Mouse (Mus musculus) heart, adult 2 months (tissue): ENCODE data around the gene Apobec3. TPM values are rescaled to one million over a fixed set of nuclear protein-coding genes. Genes with fewer than 3 reads are reported as not detected.
"Not testable (repeated sequence)": the region's sequence is repeated elsewhere in the genome, so short reads cannot be mapped to it uniquely, and the experiment has no call there.

Experiments
- DNase-seq, 2 experiments: peaks; one replicate each; pipeline ENCODE4 v3.0.0; 2021
- H3K27ac ChIP-seq: fragments of 200-600 bp; 2 replicates; pipeline ENCODE4 v1.8.1; 2022
- H3K27me3 ChIP-seq: fragments of 200-500 bp; 2 replicates; pipeline ENCODE4 v1.6.1; 2012; ENCODE audit warnings: mild to moderate bottlenecking, low read length, inconsistent platforms, mixed read lengths; ENCODE audit not compliant: control insufficient read depth, insufficient read depth
- H3K36me3 ChIP-seq: fragments of 200-500 bp; 2 replicates; pipeline ENCODE4 v1.6.1; 2012; ENCODE audit warnings: low read length, inconsistent platforms; ENCODE audit not compliant: control insufficient read depth, insufficient read depth
- H3K4me1 ChIP-seq: fragments of 200-500 bp; 2 replicates; pipeline ENCODE4 v1.6.1; 2011; ENCODE audit warnings: low read length; ENCODE audit not compliant: control insufficient read depth, insufficient read depth
- H3K4me3 ChIP-seq: fragments of 200-600 bp; 2 replicates; pipeline ENCODE4 v1.8.1; 2022
- H3K79me2 ChIP-seq: fragments of 200-500 bp; replicated peaks from 2 replicates; pipeline ENCODE4 v1.6.1; 2012; ENCODE audit warnings: mild to moderate bottlenecking, inconsistent platforms, low read length, moderate library complexity, mixed read lengths; ENCODE audit not compliant: control insufficient read depth, insufficient read depth
- H3K9ac ChIP-seq: fragments of 200-500 bp; 2 replicates; pipeline ENCODE4 v1.6.1; 2012; ENCODE audit warnings: low read depth, mild to moderate bottlenecking, control low read depth, inconsistent platforms, low read length, mixed read lengths
- CTCF ChIP-seq: fragments of 200-600 bp; IDR thresholded peaks from 2 replicates; pipeline ENCODE4 v1.8.1; 2022; ENCODE audit warnings: antibody characterized with exemption, mild to moderate bottlenecking, moderate library complexity
- EP300 ChIP-seq: fragments of 200-500 bp; IDR thresholded peaks from 2 replicates; pipeline ENCODE4 v1.6.1; 2011; ENCODE audit warnings: low read depth, low read length, control low read depth; ENCODE audit not compliant: insufficient read depth
- POLR2A ChIP-seq: fragments of 200-500 bp; IDR thresholded peaks from 2 replicates; pipeline ENCODE4 v1.6.1; 2011; ENCODE audit warnings: mild to moderate bottlenecking, low read depth, low read length, control low read depth; ENCODE audit not compliant: insufficient read depth
- WGBS: fragments of 180-500 bp; shearing (Covaris S2); methylation state at CpG from one replicate; pipeline ENCODE4 v1.1.7; 2018; 5-methylcytosine and 5-hydroxymethylcytosine counted together
- intact Hi-C: fragments of 180-260 bp; cut with DNase I; formaldehyde crosslinking; loops from one replicate; pipeline ENCODE4 v1.15.1; 2025
- polyA plus RNA-seq: library from polyadenylated mRNA; depleted of rRNA; stranded (reverse); fragments of >200 nt; gene quantifications from 2 replicates; pipeline ENCODE4 v1.2.3, GENCODE M21; 2012
- total RNA-seq, 2 experiments: library from RNA; stranded (reverse); gene quantifications; 2 replicates each; pipeline ENCODE4 v1.2.3; 2021

Gene Apobec3
- total and polyA plus RNA-seq, 3 experiments: 6.8 to 13.9 (median 7.1) TPM

DNA sequence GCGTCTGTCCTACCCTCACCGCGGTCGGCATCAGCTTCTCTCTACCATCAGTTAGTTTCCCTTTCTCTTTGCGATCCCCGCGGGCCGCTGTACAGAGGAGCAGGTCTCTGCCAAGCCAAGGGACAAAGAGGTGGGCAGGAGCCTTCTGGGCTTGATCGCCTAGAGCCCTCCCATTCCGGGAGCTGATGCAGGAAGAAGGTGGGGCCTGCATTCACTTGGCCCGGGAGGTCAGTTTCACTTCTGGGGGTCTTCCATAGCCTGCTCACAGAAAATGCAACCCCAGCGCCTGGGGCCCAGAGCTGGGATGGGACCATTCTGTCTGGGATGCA is 718 bp downstream of the Apobec3 start:
- peak; percentile 79 to 88 for DNase-seq
- Histone ChIP-seq H3K27ac (peak overlapping the region; percentile 88), H3K27me3 (no peaks in the 10 kb centered on the region), H3K36me3 (peaks cover 7% of the 10 kb centered on the region), H3K4me1 (peaks cover 15% of the 10 kb centered on the region), H3K9ac (peak overlapping the region; percentile 75), H3K4me3 (peak overlapping the region; percentile 74), H3K79me2 (no peaks in the 10 kb centered on the region)
- TF ChIP-seq POLR2A (peak; percentile 90), EP300 (peak; percentile 64; the same call in 1 of the 2 replicates), CTCF (no peak)
- intact Hi-C loops: no loop called here
- WGBS: 3% methylated on average over 12 of the region's 12 CpGs

- H3K4me1 ChIP-seq: peaks cover 15% of the 10 kb centered on the region
- peak overlapping the region; percentile 75 for H3K9ac ChIP-seq
- peak overlapping the region; percentile 88 for H3K27ac ChIP-seq
- H3K27me3 ChIP-seq: no peaks in the 10 kb centered on the region
- intact Hi-C loops: no loop called here
- 49% methylated on average over 15 of the region's 15 CpGs for WGBS
- peaks cover 7% of the 10 kb centered on the region for H3K36me3 ChIP-seq
- DNase-seq: no peak
- no peaks in the 10 kb centered on the region for H3K79me2 ChIP-seq
- H3K4me3 ChIP-seq: peak overlapping the region; percentile 74
- TF ChIP-seq CTCF (no peak), POLR2A (no peak), EP300 (no peak)
Observed at GRCm38 (mm10) chr15:79892995-79893823, 1.8 kb downstream of the Apobec3 start.

DNA sequence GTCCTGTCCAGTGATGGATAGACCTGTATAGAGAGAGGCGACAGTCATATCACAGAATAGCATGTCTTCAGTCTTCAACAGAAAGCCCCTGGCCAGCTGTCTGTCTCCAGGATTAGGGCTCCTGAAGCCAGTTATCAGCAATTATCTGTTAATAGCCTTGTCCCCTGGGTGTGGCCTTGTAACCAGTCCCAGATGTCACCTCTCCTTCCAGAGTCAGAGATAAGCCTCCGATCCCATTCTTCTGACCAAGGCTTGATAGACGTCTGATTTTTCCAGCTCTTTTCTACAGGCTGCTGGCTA is 2.3 kb downstream of the Apobec3 start:
- intact Hi-C loops: no loop called here
- Histone ChIP-seq H3K27ac (peak overlapping the region; percentile 38), H3K36me3 (peaks cover 7% of the 10 kb centered on the region), H3K9ac (no peak overlapping the region), H3K27me3 (no peaks in the 10 kb centered on the region), H3K4me3 (peak overlapping the region; percentile 14), H3K4me1 (peaks cover 15% of the 10 kb centered on the region), H3K79me2 (no peaks in the 10 kb centered on the region)
- TF ChIP-seq EP300: no peak
- no peak for TF ChIP-seq CTCF
- TF ChIP-seq POLR2A: no peak
- no peak for DNase-seq
- 42% methylated on average over 3 of the region's 3 CpGs for WGBS

GRCm38 (mm10) chr15:79894343-79894742 is 2.9 kb downstream of the Apobec3 start:
- Histone ChIP-seq H3K9ac (no peak overlapping the region), H3K27me3 (no peaks in the 10 kb centered on the region), H3K4me1 (peaks cover 15% of the 10 kb centered on the region), H3K36me3 (peaks cover 7% of the 10 kb centered on the region), H3K79me2 (no peaks in the 10 kb centered on the region), H3K4me3 (no peak overlapping the region), H3K27ac (peak overlapping the region; percentile 42)
- WGBS: 68% methylated on average over 4 of the region's 4 CpGs
- intact Hi-C loops: no loop called here
- no peak for DNase-seq
- TF ChIP-seq EP300 (no peak), POLR2A (no peak), CTCF (no peak)

GRCm38 (mm10) chr15:79895221-79896079 is 4.0 kb downstream of the Apobec3 start:
- H3K36me3 ChIP-seq, H3K79me2 ChIP-seq, intact Hi-C loops, DNase-seq, H3K4me3 ChIP-seq, H3K27me3 ChIP-seq: not testable (repeated sequence)
- Histone ChIP-seq H3K27ac (peak overlapping the region; percentile 58), H3K9ac (peak overlapping the region; percentile 12; the same call in 1 of the 2 replicates), H3K4me1 (peaks cover 15% of the 10 kb centered on the region)
- WGBS: 66% methylated on average over 11 of the region's 23 CpGs

DNA sequence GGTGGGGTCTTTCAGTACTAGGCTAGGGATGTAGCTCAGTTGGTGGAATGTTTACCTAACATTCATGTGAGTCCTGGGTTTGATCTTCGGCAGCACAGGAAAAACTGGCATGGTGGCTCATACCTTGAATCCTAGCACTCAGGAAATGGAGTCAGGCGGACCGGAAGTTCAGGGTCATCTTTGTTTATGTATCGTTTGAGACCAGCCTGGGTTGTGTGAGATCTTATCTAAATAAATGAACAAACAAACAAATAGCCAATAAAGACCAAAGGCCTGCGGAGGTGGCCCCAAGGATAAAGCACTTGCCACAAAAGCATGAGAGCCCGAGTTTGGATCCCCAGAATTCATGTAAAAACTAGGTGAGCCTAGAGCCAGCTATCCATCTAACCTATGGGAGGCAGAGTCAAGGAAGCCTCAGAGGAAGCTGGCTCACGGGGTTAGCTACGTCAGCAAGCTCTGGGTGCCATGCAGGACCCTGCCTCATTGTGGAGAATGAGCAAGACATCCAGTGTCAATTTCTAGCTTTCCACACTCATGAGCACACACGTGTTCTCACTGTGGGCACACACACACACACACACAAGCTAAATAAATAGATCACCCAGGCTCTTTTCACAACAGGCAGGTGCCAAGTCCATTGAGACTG is 4.7 kb downstream of the Apobec3 start:
- WGBS: 47% methylated on average over 9 of the region's 9 CpGs
- no peak for DNase-seq
- intact Hi-C loops: no loop called here
- peak overlapping the region; percentile 58 for H3K27ac ChIP-seq
- no peaks in the 10 kb centered on the region for H3K79me2 ChIP-seq
- no peaks in the 10 kb centered on the region for H3K27me3 ChIP-seq
- no peak overlapping the region for H3K4me3 ChIP-seq
- peaks cover 7% of the 10 kb centered on the region for H3K36me3 ChIP-seq
- TF ChIP-seq CTCF (no peak), POLR2A (no peak), EP300 (no peak)
- peaks cover 13% of the 10 kb centered on the region for H3K4me1 ChIP-seq
- H3K9ac ChIP-seq: no peak overlapping the region
